Mouse (Mus musculus) lung, postnatal 0 days (tissue): ENCODE results near the gene Gemin7.

Source experiments
- CTCF ChIP-seq: IDR thresholded peaks from 2 replicates; pipeline ENCODE4 v1.5.1; 2016; ENCODE audit warnings: antibody characterized with exemption, mild to moderate bottlenecking
- EP300 ChIP-seq: IDR thresholded peaks from 2 replicates; pipeline ENCODE4 v1.6.1; 2016; ENCODE audit warnings: antibody characterized with exemption, mild to moderate bottlenecking, control low read depth

DNA sequence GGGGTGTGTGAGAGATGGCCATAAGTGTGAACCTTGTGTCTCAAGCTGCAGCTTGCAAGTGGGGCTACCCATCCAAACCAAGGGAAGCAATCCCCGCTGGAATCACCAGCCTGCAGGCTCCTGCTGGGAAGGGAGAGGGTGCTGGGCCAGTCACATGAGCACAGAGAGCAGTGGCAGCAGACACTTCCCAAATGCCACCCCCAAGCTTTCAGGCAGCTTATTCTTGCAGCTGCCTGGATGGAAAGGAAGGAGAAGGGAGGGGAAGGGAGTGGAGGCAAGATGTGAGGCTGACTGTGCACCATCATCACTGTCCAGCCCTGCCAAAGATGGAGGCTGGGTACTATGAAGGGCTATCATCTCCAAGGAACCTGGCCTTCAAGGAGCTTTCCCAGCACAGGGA lies 23.2 kb downstream of the Gemin7 start:
- no peak for TF ChIP-seq CTCF
- no peak for TF ChIP-seq EP300
